Mouse (Mus musculus) left cerebral cortex, postnatal 36 days (tissue): ENCODE results near the gene Shcbp1l. TPM values are rescaled to one million over a fixed set of nuclear protein-coding genes. Genes with fewer than 3 reads are reported as not detected.

Experiments
- total RNA-seq, 2 experiments: library from RNA; stranded (reverse); gene quantifications; 2 replicates each; pipeline ENCODE4 v1.2.3; 2021

Shcbp1l gene
- total RNA-seq, 2 experiments from 2014 or later: 2.3 to 3.1 TPM

Other genes starting within 250 kb of the Shcbp1l start
- 10 to 100 TPM in 1 of 2 experiments, 1 to 10 TPM in 1; 9.5 to 13.6 TPM for gene Lamc2, start 238.7 kb upstream of the Shcbp1l start, total RNA-seq
- gene Lamc1, start 92.4 kb upstream of the Shcbp1l start, total RNA-seq: 10 to 100 TPM; 27.0 to 28.7 TPM
- gene Dhx9, start 62.5 kb downstream of the Shcbp1l start, total RNA-seq: 100 to 1,000 TPM in 1 of 2 experiments, 10 to 100 TPM in 1; 88.2 to 108 TPM
- 1 to 10 TPM; 3.8 to 6.1 TPM for gene Npl, start 124.9 kb downstream of the Shcbp1l start, total RNA-seq
- 10 to 100 TPM; 61.6 to 65.5 TPM for gene Rgs8, start 227.9 kb downstream of the Shcbp1l start, total RNA-seq